Mouse (Mus musculus) forebrain, embryonic 11.5 days (tissue): ENCODE measurements around the gene Rpl22l1. TPM values are rescaled to one million over a fixed set of nuclear protein-coding genes. Genes with fewer than 3 reads are reported as not detected.

Source experiments
- ATAC-seq: fragments of 200-750 bp; cut with Nextera tagmentation; replicated peaks from 2 replicates; pipeline ENCODE4 v1.8.0; 2017; ENCODE audit warnings: moderate TSS enrichment; ENCODE audit not compliant: low FRiP score
- DNase-seq: peaks from one replicate; pipeline ENCODE4 v3.0.0-alpha.2; 2017; ENCODE audit warnings: low spot score
- H3K27ac ChIP-seq: fragments of 300-500 bp; sonication (generic); 2 replicates; pipeline ENCODE4 v1.5.1; 2014; ENCODE audit warnings: low read depth, low read length
- H3K27me3 ChIP-seq: fragments of 300-500 bp; sonication (generic); 2 replicates; pipeline ENCODE4 v1.6.1; 2014; ENCODE audit warnings: mild to moderate bottlenecking, low read length, mixed read lengths; ENCODE audit not compliant: control insufficient read depth, insufficient read depth
- H3K36me3 ChIP-seq: fragments of 300-500 bp; sonication (generic); 2 replicates; pipeline ENCODE4 v1.6.1; 2014; ENCODE audit warnings: mild to moderate bottlenecking, low read length, moderate library complexity, mixed read lengths; ENCODE audit not compliant: control insufficient read depth, insufficient read depth
- H3K4me1 ChIP-seq: fragments of 300-500 bp; sonication (generic); replicated peaks from 2 replicates; pipeline ENCODE4 v1.6.1; 2014; ENCODE audit warnings: low read length, mixed read lengths; ENCODE audit not compliant: control insufficient read depth, insufficient read depth
- H3K4me2 ChIP-seq: fragments of 300-500 bp; sonication (generic); 2 replicates; pipeline ENCODE4 v1.6.1; 2014; ENCODE audit warnings: low read depth, mild to moderate bottlenecking, low read length, moderate library complexity, mixed read lengths; ENCODE audit not compliant: severe bottlenecking
- H3K4me3 ChIP-seq: fragments of 300-500 bp; sonication (generic); 2 replicates; pipeline ENCODE4 v1.5.1; 2014; ENCODE audit warnings: low read depth, low read length
- H3K9ac ChIP-seq: fragments of 300-500 bp; sonication (generic); 2 replicates; pipeline ENCODE4 v1.6.1; 2014; ENCODE audit warnings: low read length
- H3K9me3 ChIP-seq: fragments of 300-500 bp; sonication (generic); 2 replicates; pipeline ENCODE4 v1.6.1; 2016; ENCODE audit warnings: low read length, mixed read lengths; ENCODE audit not compliant: control insufficient read depth
- WGBS: fragments of 180-500 bp; shearing (Covaris S2); extraction: QIAGEN DNeasy Blood & Tissue Kit; methylation state at CpG from one replicate; pipeline ENCODE4 v1.1.7; 2014; 5-methylcytosine and 5-hydroxymethylcytosine counted together
- polyA plus RNA-seq: library from polyadenylated mRNA; unstranded; fragments of >200 nt; fragmentation: Nextera tagmentation; extraction: Ambion mirVana; gene quantifications from 2 replicates; pipeline ENCODE4 v1.2.1, GENCODE M21; 2014

Rpl22l1 gene
- polyA plus RNA-seq, 1 experiment from 2014 or later = 379 TPM

DNA sequence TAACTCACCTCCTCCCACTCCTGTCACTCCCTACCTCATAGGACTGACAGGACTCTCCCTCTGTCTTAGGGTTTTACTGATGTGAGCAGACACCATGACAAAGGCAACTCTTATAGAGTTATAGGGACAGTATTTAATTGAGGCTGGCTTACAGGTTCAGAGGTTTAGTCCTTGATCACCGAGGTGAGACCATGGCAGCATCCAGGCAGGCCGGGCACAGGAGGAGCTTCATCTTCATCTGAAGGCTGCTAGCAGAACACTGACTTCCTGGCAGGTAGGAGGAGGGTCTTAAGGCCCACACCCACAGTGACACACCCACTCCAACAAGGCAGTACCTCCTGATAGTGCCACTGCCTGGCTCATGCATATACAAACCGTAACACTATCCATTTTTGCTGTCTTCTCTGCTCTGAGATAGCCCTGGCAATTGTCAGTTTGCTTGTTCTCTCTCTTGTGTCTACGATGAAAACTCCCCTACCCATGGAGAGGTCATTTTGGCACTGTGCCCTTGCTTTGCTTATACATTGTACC is 10.8 kb downstream of the Rpl22l1 start:
- ATAC-seq (no peak), DNase-seq (no peak)
- no peak overlapping the region for H3K4me3 ChIP-seq
- no peak overlapping the region for H3K9ac ChIP-seq
- no peak overlapping the region for H3K4me2 ChIP-seq
- H3K27ac ChIP-seq = no peak overlapping the region
- WGBS = 87% methylated on average over 4 of the region's 4 CpGs
- H3K4me1 ChIP-seq = no peaks in the 10 kb centered on the region
- H3K27me3 ChIP-seq = no peaks in the 10 kb centered on the region
- H3K36me3 ChIP-seq = no peaks in the 10 kb centered on the region
- H3K9me3 ChIP-seq = no peaks in the 10 kb centered on the region

DNA sequence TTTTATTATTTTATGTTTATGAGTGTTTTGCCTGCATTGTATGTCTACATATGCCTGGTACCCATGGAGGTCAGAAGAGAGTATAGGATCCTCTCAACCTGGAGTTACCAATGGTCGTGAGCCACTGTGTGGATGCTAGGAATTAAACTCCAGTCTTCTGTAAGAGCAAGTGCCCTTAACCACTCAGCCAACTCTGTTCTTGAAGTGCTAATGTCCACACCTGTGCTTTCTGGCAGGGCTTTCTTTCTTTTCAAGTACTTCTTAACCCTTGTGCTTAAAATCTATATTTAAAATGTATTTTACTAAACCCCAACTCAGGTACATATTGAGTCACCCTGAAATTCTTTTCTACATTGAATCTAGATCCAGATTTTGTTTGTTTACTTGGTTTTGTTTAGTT is 21.0 kb downstream of the Rpl22l1 start:
- Histone ChIP-seq H3K4me3 (no peak overlapping the region), H3K4me1 (no peaks in the 10 kb centered on the region), H3K27me3 (no peaks in the 10 kb centered on the region), H3K9ac (no peak overlapping the region), H3K9me3 (no peaks in the 10 kb centered on the region), H3K27ac (no peak overlapping the region), H3K36me3 (no peaks in the 10 kb centered on the region), H3K4me2 (no peak overlapping the region)
- DNase-seq (no peak), ATAC-seq (no peak)
- 88% methylated on average over 1 of the region's 1 CpGs for WGBS

DNA sequence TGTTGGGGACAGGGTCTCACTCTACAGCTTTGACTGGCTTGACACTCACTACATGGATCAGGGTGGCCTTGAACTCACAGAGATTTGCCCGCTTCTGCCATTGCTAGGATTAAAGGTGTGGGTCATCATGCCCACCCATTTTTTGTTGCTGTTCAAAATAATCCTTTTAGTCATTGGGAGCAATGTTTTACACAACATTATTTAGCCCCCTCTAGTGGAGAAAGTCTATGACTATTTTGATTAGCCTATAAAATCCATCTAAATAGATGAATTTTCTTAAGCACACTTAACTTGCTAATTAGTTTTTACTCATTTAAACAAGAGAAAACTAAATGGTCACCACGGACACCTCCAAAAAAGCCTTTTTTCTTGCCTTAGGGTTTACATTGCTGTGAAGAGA is 22.4 kb downstream of the Rpl22l1 start:
- H3K4me2 ChIP-seq = no peak overlapping the region
- H3K27me3 ChIP-seq = no peaks in the 10 kb centered on the region
- H3K9ac ChIP-seq = no peak overlapping the region
- DNase-seq = no peak
- no peak overlapping the region for H3K27ac ChIP-seq
- H3K36me3 ChIP-seq = no peaks in the 10 kb centered on the region
- H3K9me3 ChIP-seq = no peaks in the 10 kb centered on the region
- H3K4me3 ChIP-seq = no peak overlapping the region
- WGBS = 79% methylated on average over 2 of the region's 2 CpGs
- no peaks in the 10 kb centered on the region for H3K4me1 ChIP-seq
- no peak for ATAC-seq

GRCm38 (mm10) chr3:28829454-28829853 is 24.2 kb downstream of the Rpl22l1 start:
- no peak for ATAC-seq
- no peak for DNase-seq
- Histone ChIP-seq H3K9ac (no peak overlapping the region), H3K4me3 (no peak overlapping the region), H3K4me1 (no peaks in the 10 kb centered on the region), H3K27me3 (no peaks in the 10 kb centered on the region), H3K36me3 (no peaks in the 10 kb centered on the region), H3K9me3 (no peaks in the 10 kb centered on the region), H3K27ac (no peak overlapping the region), H3K4me2 (no peak overlapping the region)
- 89% methylated on average over 2 of the region's 2 CpGs for WGBS

DNA sequence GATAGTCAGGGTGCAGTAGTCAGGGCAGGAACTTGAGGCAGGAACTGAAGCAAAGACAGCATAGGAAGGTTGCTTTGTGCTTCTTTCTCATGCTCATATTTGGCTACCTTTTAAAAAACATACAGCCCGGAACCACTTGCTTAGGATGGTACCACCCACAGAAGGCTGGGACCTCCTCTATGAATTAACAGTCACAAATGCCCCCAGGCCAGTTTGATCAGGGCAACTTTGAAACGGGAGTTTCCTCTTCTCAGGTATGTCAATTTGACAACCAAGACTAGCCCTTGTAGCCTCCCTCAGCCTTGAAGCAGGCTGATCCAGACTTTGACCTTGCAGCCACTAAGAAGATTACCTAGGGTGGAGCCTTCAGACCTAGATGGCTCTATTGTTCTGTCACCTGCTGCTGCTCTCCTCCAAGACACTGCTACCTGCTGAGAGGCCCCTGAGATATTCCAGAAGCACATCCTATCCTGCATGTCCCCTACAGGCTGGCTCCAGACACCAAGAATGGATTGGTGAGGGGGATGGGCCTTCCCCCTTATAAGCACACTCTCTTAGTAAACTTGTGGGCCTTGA is 31.6 kb downstream of the Rpl22l1 start:
- no peak overlapping the region for H3K9ac ChIP-seq
- no peak overlapping the region for H3K4me2 ChIP-seq
- no peaks in the 10 kb centered on the region for H3K9me3 ChIP-seq
- ATAC-seq (no peak), DNase-seq (no peak)
- H3K36me3 ChIP-seq = no peaks in the 10 kb centered on the region
- no peak overlapping the region for H3K4me3 ChIP-seq
- no peak overlapping the region for H3K27ac ChIP-seq
- 77% methylated on average over 2 of the region's 2 CpGs for WGBS
- H3K27me3 ChIP-seq = no peaks in the 10 kb centered on the region
- H3K4me1 ChIP-seq = no peaks in the 10 kb centered on the region

GRCm38 (mm10) chr3:28841886-28842649 is 36.8 kb downstream of the Rpl22l1 start:
- 32% methylated on average over 3 of the region's 3 CpGs for WGBS
- no peak overlapping the region for H3K27ac ChIP-seq
- H3K9ac ChIP-seq = no peak overlapping the region
- H3K4me2 ChIP-seq = no peak overlapping the region
- no peak for DNase-seq
- peak; percentile 36; the same call in 1 of the 2 replicates for ATAC-seq
- H3K9me3 ChIP-seq = no peaks in the 10 kb centered on the region
- 0 out of 2 replicates have a peak, but pooled peaks cover 4% of the 10 kb centered on the region for H3K4me1 ChIP-seq
- no peaks in the 10 kb centered on the region for H3K36me3 ChIP-seq
- H3K27me3 ChIP-seq = no peaks in the 10 kb centered on the region
- no peak overlapping the region for H3K4me3 ChIP-seq

GRCm38 (mm10) chr3:28843231-28843630 is 38.0 kb downstream of the Rpl22l1 start:
- Histone ChIP-seq H3K36me3 (no peaks in the 10 kb centered on the region), H3K4me2 (no peak overlapping the region), H3K4me1 (0 out of 2 replicates have a peak, but pooled peaks cover 4% of the 10 kb centered on the region), H3K9me3 (no peaks in the 10 kb centered on the region), H3K4me3 (no peak overlapping the region), H3K27ac (no peak overlapping the region), H3K9ac (no peak overlapping the region), H3K27me3 (no peaks in the 10 kb centered on the region)
- ATAC-seq = no peak
- DNase-seq = no peak
- WGBS = 60% methylated on average over 8 of the region's 8 CpGs

DNA sequence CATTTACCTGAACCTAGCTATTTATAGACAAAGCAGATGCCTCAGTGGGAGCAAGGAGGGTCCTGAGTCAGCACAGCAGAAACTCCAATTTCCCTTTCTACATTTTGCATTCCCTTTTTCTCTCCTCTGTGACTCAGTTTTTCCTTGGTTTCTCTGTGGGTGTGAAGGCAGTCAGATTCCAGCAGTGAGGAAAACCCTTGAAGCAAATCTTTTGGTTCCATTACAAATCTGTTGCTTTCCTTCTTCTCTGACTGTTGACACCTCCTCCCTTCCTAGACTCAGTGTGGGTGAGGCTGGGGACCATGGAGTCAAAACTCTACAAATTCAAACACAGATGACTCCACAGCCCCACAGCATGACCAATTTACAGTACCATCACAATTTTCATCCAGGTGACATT is 41.9 kb downstream of the Rpl22l1 start:
- ATAC-seq = no peak
- no peaks in the 10 kb centered on the region for H3K36me3 ChIP-seq
- no peak overlapping the region for H3K9ac ChIP-seq
- H3K4me2 ChIP-seq = no peak overlapping the region
- no peak overlapping the region for H3K4me3 ChIP-seq
- H3K9me3 ChIP-seq = no peaks in the 10 kb centered on the region
- H3K27me3 ChIP-seq = no peaks in the 10 kb centered on the region
- H3K27ac ChIP-seq = no peak overlapping the region
- 0 out of 2 replicates have a peak, but pooled peaks cover 4% of the 10 kb centered on the region for H3K4me1 ChIP-seq
- DNase-seq = no peak
